35 mouse cellular contexts compared by ENCODE assay signal in genomic region chr11:86858211-86858610, GRCm38 (mm10).
"Had no signal": no experiment of that assay in that cellular context is flagged by ENCODE, and none has a peak within 500 bp of the region (broad histone marks: within the 10 kb centered on the region; RNA-seq: fewer than 3 reads in every experiment).

No protein-coding gene starts in this region.

- H3K4me3 ChIP-seq: heart, embryonic 10.5 days; heart, embryonic 12.5 days; heart, embryonic 13.5 days; heart, embryonic 15.5 days; hindbrain, embryonic 10.5 days; hindbrain, embryonic 12.5 days; hindbrain, embryonic 13.5 days; hindbrain, embryonic 15.5 days; intestine, embryonic 15.5 days; kidney, embryonic 15.5 days; layer of hippocampus, adult 2 months had no signal

- H3K27me3 ChIP-seq: heart, embryonic 12.5 days; heart, embryonic 13.5 days; heart, embryonic 15.5 days; hindbrain, embryonic 12.5 days; hindbrain, embryonic 13.5 days; hindbrain, embryonic 15.5 days; intestine, embryonic 15.5 days; kidney, embryonic 15.5 days had no signal

- DNase-seq: heart, postnatal 10 days; heart, postnatal 14 days; heart, postnatal 36 days; heart, postnatal 4 days; kidney, adult 11 months; kidney, adult 18-20 months; kidney, adult 2 months; kidney, adult 8-10 months; kidney, adult 9 months; kidney, postnatal 10 days; kidney, postnatal 14 days; kidney, postnatal 25 days; kidney, postnatal 36 days; kidney, postnatal 4 days; layer of hippocampus, adult 9-11 months; layer of hippocampus, postnatal 36 days had no signal

- H3K9me3 ChIP-seq: heart, embryonic 10.5 days; heart, embryonic 13.5 days; heart, embryonic 15.5 days; hindbrain, embryonic 13.5 days; hindbrain, embryonic 15.5 days; intestine, embryonic 15.5 days; kidney, embryonic 15.5 days had no signal

- H3K27ac ChIP-seq: heart, embryonic 10.5 days; heart, embryonic 13.5 days; heart, embryonic 15.5 days; hindbrain, embryonic 10.5 days; hindbrain, embryonic 12.5 days; hindbrain, embryonic 13.5 days; hindbrain, embryonic 14.5 days; hindbrain, embryonic 15.5 days; hindbrain, postnatal 0 days; intestine, embryonic 15.5 days; kidney, embryonic 15.5 days; kidney, postnatal 0 days; layer of hippocampus, adult 2 months had no signal

- H3K4me1 ChIP-seq: heart, embryonic 12.5 days; heart, embryonic 15.5 days; hindbrain, embryonic 12.5 days had no signal

- H3K9ac ChIP-seq: heart, embryonic 12.5 days; heart, embryonic 13.5 days; heart, embryonic 15.5 days; hindbrain, embryonic 12.5 days; hindbrain, embryonic 13.5 days; hindbrain, embryonic 14.5 days; hindbrain, embryonic 15.5 days; intestine, embryonic 15.5 days; kidney, embryonic 15.5 days had no signal

- ATAC-seq: hindbrain, embryonic 16.5 days; hindbrain, postnatal 0 days; inflammation-experienced regulatory T-cells, adult 6 months; intestine, embryonic 15.5 days; intestine, embryonic 16.5 days; intestine, postnatal 0 days had no signal

- H3K4me2 ChIP-seq: heart, embryonic 11.5 days; heart, embryonic 12.5 days; heart, embryonic 13.5 days; heart, embryonic 15.5 days; hindbrain, embryonic 12.5 days; hindbrain, embryonic 13.5 days; hindbrain, embryonic 14.5 days; hindbrain, embryonic 15.5 days; intestine, embryonic 15.5 days; kidney, embryonic 15.5 days had no signal

- H3K36me3 ChIP-seq: heart, embryonic 10.5 days; heart, embryonic 12.5 days; heart, embryonic 13.5 days; heart, embryonic 15.5 days; hindbrain, embryonic 10.5 days; hindbrain, embryonic 12.5 days; hindbrain, embryonic 13.5 days; hindbrain, embryonic 15.5 days; intestine, embryonic 15.5 days; kidney, embryonic 15.5 days had no signal
